Mouse (Mus musculus) liver, postnatal 0 days (tissue): ENCODE results near the gene Sertad4.

Source experiments
- CTCF ChIP-seq: sonication (generic); IDR thresholded peaks from 2 replicates; pipeline ENCODE4 v1.5.1; 2016; ENCODE audit warnings: antibody characterized with exemption, low read depth
- EP300 ChIP-seq: IDR thresholded peaks from 2 replicates; pipeline ENCODE4 v1.6.1; 2016; ENCODE audit warnings: antibody characterized with exemption, low read depth, mild to moderate bottlenecking

- TF ChIP-seq CTCF (no peak), EP300 (no peak)
Measured at GRCm38 (mm10) chr1:192822652-192823525, 32.7 kb downstream of the Sertad4 start.
